Mouse (Mus musculus) G1E (cell line): ENCODE measurements around the gene Pde9a. TPM values are rescaled to one million over a fixed set of nuclear protein-coding genes. Genes with fewer than 3 reads are reported as not detected.

ENCODE experiments used
- ATAC-seq: 2 replicates; pipeline ENCODE4 v1.8.0; 2016; ENCODE audit warnings: mild to moderate bottlenecking; ENCODE audit not compliant: insufficient number of reproducible peaks, poor library complexity, low FRiP score, severe bottlenecking; ENCODE audit errors: extremely low read depth
- DNase-seq: peaks from one replicate; pipeline ENCODE4 v3.0.0; 2012; ENCODE audit warnings: low spot score
- H3K27me3 ChIP-seq: 2 replicates; pipeline ENCODE4 v1.6.1; 2012; ENCODE audit warnings: mild to moderate bottlenecking, low read length, inconsistent platforms; ENCODE audit not compliant: insufficient read depth
- H3K36me3 ChIP-seq: replicated peaks from 2 replicates; pipeline ENCODE3; 2012; ENCODE audit warnings: mild to moderate bottlenecking, inconsistent platforms
- H3K4me1 ChIP-seq: 2 replicates; pipeline ENCODE4 v1.6.1; 2012; ENCODE audit warnings: low read depth, low read length, inconsistent platforms, mixed read lengths; ENCODE audit not compliant: insufficient read depth
- H3K4me3 ChIP-seq: 2 replicates; pipeline ENCODE4 v1.5.1; 2012; ENCODE audit warnings: low read depth, mild to moderate bottlenecking, inconsistent platforms, low read length, moderate library complexity, mixed read lengths
- H3K9me3 ChIP-seq: replicated peaks from 2 replicates; pipeline ENCODE4 v1.6.1; 2012; ENCODE audit warnings: inconsistent platforms
- CTCF ChIP-seq: IDR thresholded peaks from 2 replicates; pipeline ENCODE4 v1.5.1; 2012; ENCODE audit warnings: low read depth, low read length, inconsistent platforms, mixed read lengths
- GATA1 ChIP-seq: IDR thresholded peaks from 2 replicates; pipeline ENCODE4 v1.6.1; 2012; ENCODE audit warnings: borderline replicate concordance, low read length, inconsistent platforms, mixed read lengths
- GATA2 ChIP-seq: IDR thresholded peaks from 2 replicates; pipeline ENCODE4 v1.6.1; 2012; ENCODE audit warnings: low read depth, low read length, inconsistent platforms, borderline replicate concordance
- POLR2AphosphoS5 ChIP-seq: IDR thresholded peaks from 2 replicates; pipeline ENCODE4 v1.6.1; 2012; ENCODE audit warnings: low read depth, low read length, inconsistent platforms; ENCODE audit not compliant: insufficient replicate concordance
- TAL1 ChIP-seq: conservative IDR thresholded peaks from 2 replicates; pipeline ENCODE4 v1.6.1; 2012; ENCODE audit warnings: low read depth, low read length, inconsistent platforms, mixed read lengths
- polyA plus RNA-seq: library from polyadenylated mRNA; stranded (reverse); fragments of >175 nt; gene quantifications from 2 replicates; pipeline ENCODE4 v1.2.3, GENCODE M21; 2012
- total RNA-seq, 2 experiments: library from RNA; stranded (forward) in 1 of 2; stranded (reverse) in 1 of 2; fragments of 200-1000 nt in 1 of 2; fragments of >200 nt in 1 of 2; fragmentation: Nextera tagmentation in 1 of 2; gene quantifications; 2 replicates each; pipeline ENCODE4 v1.2.3; 2014 to 2017

Gene Pde9a
- total and polyA plus RNA-seq, 3 experiments: 0.16 TPM; not detected in 2

GRCm38 (mm10) chr17:31400294-31400693 is 14.3 kb downstream of the Pde9a start:
- no peaks in the 10 kb centered on the region for H3K36me3 ChIP-seq
- no peaks in the 10 kb centered on the region for H3K4me1 ChIP-seq
- H3K9me3 ChIP-seq: peaks cover 52% of the 10 kb centered on the region
- no peaks in the 10 kb centered on the region for H3K27me3 ChIP-seq
- no peak overlapping the region for H3K4me3 ChIP-seq
- DNase-seq: no peak
- no peak for ATAC-seq
- TF ChIP-seq CTCF (no peak), TAL1 (no peak), GATA1 (no peak), GATA2 (no peak), POLR2AphosphoS5 (no peak)

GRCm38 (mm10) chr17:31401160-31401559 is 15.2 kb downstream of the Pde9a start:
- ATAC-seq (no peak), DNase-seq (no peak)
- Histone ChIP-seq H3K36me3 (no peaks in the 10 kb centered on the region), H3K9me3 (peaks cover 51% of the 10 kb centered on the region), H3K27me3 (no peaks in the 10 kb centered on the region), H3K4me3 (no peak overlapping the region), H3K4me1 (no peaks in the 10 kb centered on the region)
- TF ChIP-seq POLR2AphosphoS5 (no peak), GATA1 (no peak), GATA2 (no peak), TAL1 (no peak), CTCF (no peak)

GRCm38 (mm10) chr17:31402713-31403112 is 16.7 kb downstream of the Pde9a start:
- ATAC-seq: no peak
- H3K9me3 ChIP-seq: peaks cover 65% of the 10 kb centered on the region
- H3K4me3 ChIP-seq: no peak overlapping the region
- TF ChIP-seq POLR2AphosphoS5 (no peak), TAL1 (no peak), CTCF (no peak), GATA1 (no peak), GATA2 (no peak)
- no peaks in the 10 kb centered on the region for H3K4me1 ChIP-seq
- H3K36me3 ChIP-seq: no peaks in the 10 kb centered on the region
- H3K27me3 ChIP-seq: no peaks in the 10 kb centered on the region
- DNase-seq: no peak

DNA sequence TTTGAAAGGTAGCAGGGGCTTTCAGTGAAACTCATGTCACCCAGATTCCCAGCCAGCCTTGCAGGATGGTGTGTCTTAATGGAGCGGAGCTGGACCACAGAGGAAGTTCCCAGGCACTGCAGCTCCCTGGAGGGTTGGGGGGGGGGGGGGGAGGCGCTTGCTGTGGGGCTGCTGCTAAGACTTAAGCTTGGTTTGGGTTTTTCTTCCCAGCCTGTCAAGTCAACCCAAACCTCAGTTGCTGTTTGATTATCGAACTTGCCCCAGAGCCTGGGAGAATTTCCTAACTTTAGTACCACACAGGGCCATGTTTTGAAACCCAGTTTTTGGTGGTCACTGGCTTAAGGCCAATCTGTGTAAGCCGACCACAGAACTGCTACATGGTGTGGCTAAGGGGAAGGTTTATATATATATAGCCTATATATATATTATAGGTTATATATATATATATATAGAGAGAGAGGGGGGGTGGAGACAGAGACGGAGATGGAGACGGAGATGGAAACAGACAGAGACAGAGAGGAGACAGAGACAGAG is 19.8 kb downstream of the Pde9a start:
- H3K36me3 ChIP-seq: no peaks in the 10 kb centered on the region
- H3K4me3 ChIP-seq: no peak overlapping the region
- no peaks in the 10 kb centered on the region for H3K27me3 ChIP-seq
- peaks cover 63% of the 10 kb centered on the region for H3K9me3 ChIP-seq
- ATAC-seq (no peak), DNase-seq (no peak)
- no peaks in the 10 kb centered on the region for H3K4me1 ChIP-seq
- TF ChIP-seq GATA2 (no peak), POLR2AphosphoS5 (no peak), TAL1 (no peak), GATA1 (no peak), CTCF (no peak)

DNA sequence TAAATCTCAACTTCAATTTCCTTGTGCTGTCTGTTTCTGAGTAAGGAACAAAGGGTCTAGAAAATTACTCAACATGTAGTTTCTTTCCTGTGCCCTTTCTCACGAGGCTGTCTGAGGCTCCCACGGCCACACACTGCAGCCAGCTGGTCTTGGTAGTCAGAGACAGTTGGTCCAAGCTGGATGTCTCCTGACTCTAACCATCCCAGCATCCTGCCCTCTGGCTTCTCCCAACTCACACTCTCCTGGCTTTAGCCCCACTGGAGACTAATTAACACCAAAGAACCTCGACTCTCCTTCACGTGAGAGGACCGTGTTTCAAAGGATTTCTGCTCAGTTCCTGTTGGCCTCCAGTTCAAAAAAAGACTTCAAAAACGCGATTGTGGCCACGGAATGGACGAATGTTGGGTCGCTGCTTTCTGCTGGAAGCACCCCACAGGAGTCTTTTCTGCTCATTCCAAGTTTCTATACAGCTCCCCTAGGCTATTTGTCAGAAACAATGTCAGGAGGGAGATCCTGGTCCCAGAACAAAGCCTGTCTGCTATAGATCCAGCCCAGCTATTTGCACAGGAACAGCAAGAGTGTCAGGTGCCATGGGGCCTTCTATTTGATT is 23.8 kb downstream of the Pde9a start:
- peaks cover 56% of the 10 kb centered on the region for H3K9me3 ChIP-seq
- TF ChIP-seq TAL1 (no peak), CTCF (no peak), GATA2 (no peak), GATA1 (no peak), POLR2AphosphoS5 (no peak)
- ATAC-seq (no peak), DNase-seq (no peak)
- H3K4me1 ChIP-seq: no peaks in the 10 kb centered on the region
- H3K36me3 ChIP-seq: no peaks in the 10 kb centered on the region
- no peak overlapping the region for H3K4me3 ChIP-seq
- no peaks in the 10 kb centered on the region; the same call in 1 of the 2 replicates for H3K27me3 ChIP-seq

DNA sequence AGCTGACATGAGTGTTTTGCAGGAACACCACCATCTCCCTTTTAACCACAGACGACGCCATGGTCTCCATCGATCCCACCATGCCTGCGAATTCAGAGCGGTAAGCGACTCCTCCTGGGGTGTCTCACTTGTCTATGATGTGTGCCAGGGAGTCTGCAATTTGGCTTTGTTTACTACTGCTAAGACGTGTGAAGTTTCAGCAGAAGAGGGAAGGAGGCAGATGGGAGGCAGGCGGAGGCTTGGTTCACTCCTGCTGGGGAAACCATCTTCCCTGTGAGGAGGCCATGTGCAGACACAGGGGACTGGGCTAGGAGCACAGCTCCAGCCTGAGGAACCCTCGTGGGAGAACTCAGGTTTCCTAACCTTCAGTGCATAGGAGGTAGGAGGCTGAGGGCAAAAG is 29.2 kb downstream of the Pde9a start:
- DNase-seq (no peak), ATAC-seq (no peak)
- no peak for TF ChIP-seq TAL1
- TF ChIP-seq POLR2AphosphoS5: no peak
- TF ChIP-seq GATA1: no peak
- no peak for TF ChIP-seq GATA2
- no peak for TF ChIP-seq CTCF
- Histone ChIP-seq H3K27me3 (no peaks in the 10 kb centered on the region; the same call in 1 of the 2 replicates), H3K9me3 (peaks cover 62% of the 10 kb centered on the region), H3K36me3 (no peaks in the 10 kb centered on the region), H3K4me3 (no peak overlapping the region), H3K4me1 (no peaks in the 10 kb centered on the region)
